Mouse (Mus musculus): Measurements from ENCODE around the gene Oprl1. TPM values are rescaled to one million over a fixed set of nuclear protein-coding genes. Genes with fewer than 3 reads are reported as not detected.

Oprl1 gene
- polyA plus RNA-seq, 1 experiment from 2014 or later, result 105 TPM

DNA sequence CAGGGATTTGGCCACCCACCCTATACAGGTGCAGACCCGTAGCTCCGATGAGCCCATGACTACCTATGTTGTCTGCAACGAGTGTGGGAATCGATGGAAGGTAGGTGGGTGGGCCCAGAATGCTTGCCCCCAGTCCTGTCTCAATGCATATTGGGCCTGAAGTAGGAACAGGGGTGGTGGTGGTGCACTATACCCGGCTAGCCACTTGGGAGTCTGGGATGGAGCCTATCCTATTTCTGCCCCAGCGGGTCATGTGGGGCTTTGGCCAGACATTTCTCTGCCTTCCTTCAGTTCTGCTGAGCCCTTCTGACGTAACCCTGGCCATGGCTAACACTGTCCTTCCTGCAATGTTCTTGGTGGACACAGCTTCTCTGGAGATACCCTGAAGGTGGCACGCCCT, 27.2 kb upstream of the Oprl1 start:
- no peak overlapping the region for H3K4me3 ChIP-seq (ENCODE audit: low read depth, low read length)
- H3K4me2 ChIP-seq (ENCODE audit: low read depth, low read length), result no peak overlapping the region
- 0 out of 2 replicates have a peak, but pooled peaks cover 1% of the 10 kb centered on the region for H3K4me1 ChIP-seq (ENCODE audit: control insufficient read depth, insufficient read depth, low read length)
- H3K9me3 ChIP-seq (ENCODE audit: control insufficient read depth, low read length), result no peaks in the 10 kb centered on the region
- no peak overlapping the region for H3K9ac ChIP-seq (replicated peaks; ENCODE audit: low read depth, low read length)
- H3K27me3 ChIP-seq (ENCODE audit: control insufficient read depth, insufficient read depth, low read length), result no peaks in the 10 kb centered on the region
- no peak overlapping the region for H3K27ac ChIP-seq (ENCODE audit: low read depth, low read length)
- 92% methylated on average over 8 of the region's 8 CpGs for WGBS
- peaks cover 27% of the 10 kb centered on the region; the same call in 1 of the 2 replicates for H3K36me3 ChIP-seq (ENCODE audit: control insufficient read depth, insufficient read depth, low read length)
- ATAC-seq (ENCODE audit: low read depth), result no peak

DNA sequence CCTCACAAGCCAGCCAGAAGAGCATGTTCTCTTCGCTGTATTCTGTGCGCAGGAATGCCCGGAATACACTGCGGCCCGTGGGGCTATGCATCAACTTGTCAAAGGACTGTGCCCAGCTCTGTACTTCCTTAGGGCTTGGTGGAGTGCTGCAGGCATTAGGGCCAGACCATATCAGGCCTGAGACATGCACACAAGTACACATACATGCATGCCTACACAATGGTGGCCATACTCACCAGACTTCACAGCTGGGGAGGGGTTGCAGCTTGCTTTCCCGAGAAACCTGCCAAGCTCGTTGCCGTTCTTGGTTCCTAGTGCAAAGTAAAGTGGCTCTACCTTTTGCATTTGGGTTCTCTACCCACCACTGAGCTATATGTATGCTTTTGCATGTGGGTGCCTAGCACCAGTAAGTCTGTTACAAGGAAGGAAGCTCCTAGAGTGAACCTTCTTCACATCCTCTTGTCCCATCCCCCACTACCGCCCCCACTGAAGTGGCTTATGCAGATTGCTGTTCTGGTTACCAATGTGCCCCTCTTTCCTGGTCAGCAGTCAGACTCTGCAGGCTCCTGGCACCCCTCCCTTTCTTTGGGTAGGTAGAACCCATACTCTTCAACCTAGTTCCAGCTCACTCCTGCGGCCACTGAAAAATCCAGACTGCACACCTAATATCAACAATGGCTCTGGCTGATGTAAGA, 25.2 kb upstream of the Oprl1 start:
- H3K27ac ChIP-seq (ENCODE audit: low read depth, low read length), result no peak overlapping the region
- WGBS, result 93% methylated on average over 10 of the region's 10 CpGs
- no peaks in the 10 kb centered on the region for H3K27me3 ChIP-seq (ENCODE audit: control insufficient read depth, insufficient read depth, low read length)
- no peaks in the 10 kb centered on the region for H3K9me3 ChIP-seq (ENCODE audit: control insufficient read depth, low read length)
- H3K9ac ChIP-seq (replicated peaks; ENCODE audit: low read depth, low read length), result no peak overlapping the region
- H3K4me1 ChIP-seq (ENCODE audit: control insufficient read depth, insufficient read depth, low read length), result peaks cover 9% of the 10 kb centered on the region; the same call in 1 of the 2 replicates
- no peak overlapping the region for H3K4me3 ChIP-seq (ENCODE audit: low read depth, low read length)
- ATAC-seq (ENCODE audit: low read depth), result no peak
- peaks cover 27% of the 10 kb centered on the region; the same call in 1 of the 2 replicates for H3K36me3 ChIP-seq (ENCODE audit: control insufficient read depth, insufficient read depth, low read length)
- H3K4me2 ChIP-seq (ENCODE audit: low read depth, low read length), result no peak overlapping the region

GRCm38 (mm10) chr2:181691083-181691482, 23.7 kb upstream of the Oprl1 start:
- no peak overlapping the region for H3K4me2 ChIP-seq (ENCODE audit: low read depth, low read length)
- no peak for ATAC-seq (ENCODE audit: low read depth)
- no peak overlapping the region for H3K4me3 ChIP-seq (ENCODE audit: low read depth, low read length)
- H3K27ac ChIP-seq (ENCODE audit: low read depth, low read length), result no peak overlapping the region
- H3K27me3 ChIP-seq (ENCODE audit: control insufficient read depth, insufficient read depth, low read length), result no peaks in the 10 kb centered on the region
- peaks cover 9% of the 10 kb centered on the region; the same call in 1 of the 2 replicates for H3K4me1 ChIP-seq (ENCODE audit: control insufficient read depth, insufficient read depth, low read length)
- 92% methylated on average over 6 of the region's 6 CpGs for WGBS
- H3K9me3 ChIP-seq (ENCODE audit: control insufficient read depth, low read length), result no peaks in the 10 kb centered on the region
- peaks cover 24% of the 10 kb centered on the region; the same call in 1 of the 2 replicates for H3K36me3 ChIP-seq (ENCODE audit: control insufficient read depth, insufficient read depth, low read length)
- H3K9ac ChIP-seq (replicated peaks; ENCODE audit: low read depth, low read length), result no peak overlapping the region

GRCm38 (mm10) chr2:181691571-181691970, 23.2 kb upstream of the Oprl1 start:
- 88% methylated on average over 4 of the region's 4 CpGs for WGBS
- ATAC-seq (ENCODE audit: low read depth), result no peak
- H3K27me3 ChIP-seq (ENCODE audit: control insufficient read depth, insufficient read depth, low read length), result no peaks in the 10 kb centered on the region
- H3K4me1 ChIP-seq (ENCODE audit: control insufficient read depth, insufficient read depth, low read length), result peaks cover 9% of the 10 kb centered on the region; the same call in 1 of the 2 replicates
- H3K4me2 ChIP-seq (ENCODE audit: low read depth, low read length), result no peak overlapping the region
- no peak overlapping the region for H3K9ac ChIP-seq (replicated peaks; ENCODE audit: low read depth, low read length)
- H3K9me3 ChIP-seq (ENCODE audit: control insufficient read depth, low read length), result no peaks in the 10 kb centered on the region
- H3K36me3 ChIP-seq (ENCODE audit: control insufficient read depth, insufficient read depth, low read length), result peaks cover 21% of the 10 kb centered on the region; the same call in 1 of the 2 replicates
- H3K4me3 ChIP-seq (ENCODE audit: low read depth, low read length), result no peak overlapping the region
- no peak overlapping the region for H3K27ac ChIP-seq (ENCODE audit: low read depth, low read length)

- no peak overlapping the region for H3K9ac ChIP-seq (replicated peaks; ENCODE audit: low read depth, low read length)
- ATAC-seq (ENCODE audit: low read depth), result no peak
- H3K4me3 ChIP-seq (ENCODE audit: low read depth, low read length), result no peak overlapping the region
- H3K9me3 ChIP-seq (ENCODE audit: control insufficient read depth, low read length), result no peaks in the 10 kb centered on the region
- H3K27me3 ChIP-seq (ENCODE audit: control insufficient read depth, insufficient read depth, low read length), result no peaks in the 10 kb centered on the region
- WGBS, result 94% methylated on average over 3 of the region's 3 CpGs
- peaks cover 17% of the 10 kb centered on the region; the same call in 1 of the 2 replicates for H3K36me3 ChIP-seq (ENCODE audit: control insufficient read depth, insufficient read depth, low read length)
- no peak overlapping the region for H3K27ac ChIP-seq (ENCODE audit: low read depth, low read length)
- peaks cover 9% of the 10 kb centered on the region; the same call in 1 of the 2 replicates for H3K4me1 ChIP-seq (ENCODE audit: control insufficient read depth, insufficient read depth, low read length)
- peak overlapping the region; percentile 94; the same call in 1 of the 2 replicates for H3K4me2 ChIP-seq (ENCODE audit: low read depth, low read length)
These were observed 22.5 kb upstream of the Oprl1 start for GRCm38 (mm10) chr2:181692304-181692703.

- peak within 1 kb of the TSS; percentile 94 for H3K4me2 ChIP-seq (ENCODE audit: low read depth, low read length)
- peak within 1 kb of the TSS; percentile 59 for H3K4me3 ChIP-seq (ENCODE audit: low read depth, low read length)
- peaks cover 9% of the 10 kb centered on the region; the same call in 1 of the 2 replicates for H3K36me3 ChIP-seq (ENCODE audit: control insufficient read depth, insufficient read depth, low read length)
- H3K9ac ChIP-seq (replicated peaks; ENCODE audit: low read depth, low read length), result peak within 1 kb of the TSS; percentile 76
- ATAC-seq (ENCODE audit: low read depth), result peak; percentile 86
- H3K9me3 ChIP-seq (ENCODE audit: control insufficient read depth, low read length), result no peaks in the 10 kb centered on the region
- peak within 1 kb of the TSS; percentile 36 for H3K27ac ChIP-seq (ENCODE audit: low read depth, low read length)
- no peaks in the 10 kb centered on the region for H3K27me3 ChIP-seq (ENCODE audit: control insufficient read depth, insufficient read depth, low read length)
- H3K4me1 ChIP-seq (ENCODE audit: control insufficient read depth, insufficient read depth, low read length), result peaks cover 9% of the 10 kb centered on the region; the same call in 1 of the 2 replicates
- under 1% methylated on average over 69 of the region's 75 CpGs for WGBS
These were observed 21.2 kb upstream of the Oprl1 start, which contains the start of gene Rgs19 for GRCm38 (mm10) chr2:181693339-181694280. Gene Rgs19, minus strand, starts transcription at chr2:181693977.

- Histone ChIP-seq H3K27me3 (ENCODE audit: control insufficient read depth, insufficient read depth, low read length) (no peaks in the 10 kb centered on the region), H3K27ac (ENCODE audit: low read depth, low read length) (no peak overlapping the region), H3K4me3 (ENCODE audit: low read depth, low read length) (0 out of 2 replicates have a peak overlapping the region, but pooled peaks have one; percentile 59), H3K4me1 (ENCODE audit: control insufficient read depth, insufficient read depth, low read length) (peaks cover 9% of the 10 kb centered on the region; the same call in 1 of the 2 replicates), H3K9ac (replicated peaks; ENCODE audit: low read depth, low read length) (no peak overlapping the region), H3K4me2 (ENCODE audit: low read depth, low read length) (peak overlapping the region; percentile 94; the same call in 1 of the 2 replicates), H3K36me3 (ENCODE audit: control insufficient read depth, insufficient read depth, low read length) (no peaks in the 10 kb centered on the region), H3K9me3 (ENCODE audit: control insufficient read depth, low read length) (no peaks in the 10 kb centered on the region)
- 0 out of 2 replicates have a peak, but pooled peaks have one; percentile 5 for ATAC-seq (ENCODE audit: low read depth)
- WGBS, result 94% methylated on average over 3 of the region's 3 CpGs
These were observed 20.2 kb upstream of the Oprl1 start for GRCm38 (mm10) chr2:181694581-181694980.

DNA sequence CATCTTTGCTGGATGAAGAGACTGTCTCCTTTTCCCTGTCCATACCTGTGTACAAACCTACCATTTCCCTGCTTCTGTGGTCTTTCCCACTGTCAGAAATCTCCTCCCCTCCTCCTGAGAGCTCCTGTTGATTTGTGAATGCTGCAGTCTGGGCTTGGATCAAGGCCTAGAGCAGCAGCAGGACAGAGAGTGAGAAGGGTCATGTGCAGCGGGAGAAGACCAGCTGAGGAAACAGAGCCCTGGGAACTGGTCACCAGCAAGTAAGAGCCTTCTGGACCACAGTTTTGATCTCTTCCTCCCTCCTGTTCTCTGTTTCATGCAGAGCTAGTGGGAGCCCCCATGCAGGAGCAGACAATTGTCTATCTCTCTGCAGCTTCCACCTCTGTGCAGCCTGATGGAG, 19.0 kb upstream of the Oprl1 start:
- 83% methylated on average over 1 of the region's 1 CpGs for WGBS
- H3K4me3 ChIP-seq (ENCODE audit: low read depth, low read length), result no peak overlapping the region
- no peaks in the 10 kb centered on the region for H3K9me3 ChIP-seq (ENCODE audit: control insufficient read depth, low read length)
- no peak overlapping the region for H3K27ac ChIP-seq (ENCODE audit: low read depth, low read length)
- H3K4me1 ChIP-seq (ENCODE audit: control insufficient read depth, insufficient read depth, low read length), result peaks cover 9% of the 10 kb centered on the region; the same call in 1 of the 2 replicates
- no peak overlapping the region for H3K4me2 ChIP-seq (ENCODE audit: low read depth, low read length)
- ATAC-seq (ENCODE audit: low read depth), result no peak
- no peaks in the 10 kb centered on the region for H3K36me3 ChIP-seq (ENCODE audit: control insufficient read depth, insufficient read depth, low read length)
- H3K27me3 ChIP-seq (ENCODE audit: control insufficient read depth, insufficient read depth, low read length), result no peaks in the 10 kb centered on the region
- no peak overlapping the region for H3K9ac ChIP-seq (replicated peaks; ENCODE audit: low read depth, low read length)

Data from neural tube, embryonic 14.5 days (tissue).